Mouse (Mus musculus) monocyte, adult 2 months (primary cell): ENCODE measurements at regions not wholly inside any gene's neighbourhood (a gene's known extent, or its start where the extent isn't known, plus 50 kb on each side); places are given as distances from the start of the nearest gene placed in this dataset.

ENCODE experiments used
- DNase-seq, 2 experiments: peaks; one replicate each; pipeline ENCODE4 v3.0.0; 2022; ENCODE audit warnings: low spot score in 2 of 2, low read depth in 1 of 2

DNA sequence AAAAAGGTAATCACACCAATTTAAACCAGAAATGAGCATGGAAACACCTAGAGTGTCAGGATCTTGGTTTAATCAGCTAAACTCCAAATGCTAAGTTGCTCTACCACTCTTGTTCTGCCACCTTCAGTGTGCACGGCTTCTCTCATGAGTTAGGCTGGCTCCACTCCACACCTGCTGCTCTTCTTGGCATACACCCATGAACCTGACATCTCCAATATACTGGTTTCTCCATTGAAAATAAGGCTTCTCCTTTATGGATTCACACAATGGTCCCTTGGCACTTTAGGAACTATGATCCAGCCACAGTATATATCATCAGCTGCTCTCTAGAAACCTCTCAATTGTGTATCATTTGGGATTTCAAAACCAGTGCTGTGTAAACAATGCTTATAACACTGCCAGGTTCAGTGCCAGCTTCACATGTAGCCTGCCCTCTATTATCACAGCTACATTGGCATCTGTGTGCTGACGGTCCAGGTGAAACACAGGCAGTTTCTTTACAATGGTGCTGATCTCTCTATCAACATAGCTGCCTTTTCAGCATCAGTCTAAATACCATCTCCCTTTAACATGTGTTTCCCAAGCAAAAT is 579.6 kb downstream of the Cenpc1 start:
- DNase-seq, result no peak

DNA sequence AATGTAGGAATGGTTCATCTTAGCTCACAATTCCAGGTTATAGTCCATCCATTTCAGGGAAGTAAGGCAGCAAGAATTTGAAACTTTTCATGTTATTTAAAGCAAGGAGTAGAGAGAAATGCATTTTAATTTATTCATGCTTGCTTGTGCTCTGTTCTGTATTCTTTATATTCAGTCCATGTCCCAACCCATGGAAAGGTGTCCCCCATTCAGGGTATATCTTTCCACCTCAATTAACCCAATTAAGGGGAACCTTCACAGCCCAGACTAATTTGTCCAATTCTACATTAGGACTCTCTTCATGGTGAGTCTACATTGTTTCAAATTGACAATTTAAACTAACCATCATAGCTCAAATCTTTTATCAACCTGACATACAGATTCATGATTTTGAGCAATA is 580.2 kb downstream of the Cenpc1 start:
- no peak for DNase-seq

DNA sequence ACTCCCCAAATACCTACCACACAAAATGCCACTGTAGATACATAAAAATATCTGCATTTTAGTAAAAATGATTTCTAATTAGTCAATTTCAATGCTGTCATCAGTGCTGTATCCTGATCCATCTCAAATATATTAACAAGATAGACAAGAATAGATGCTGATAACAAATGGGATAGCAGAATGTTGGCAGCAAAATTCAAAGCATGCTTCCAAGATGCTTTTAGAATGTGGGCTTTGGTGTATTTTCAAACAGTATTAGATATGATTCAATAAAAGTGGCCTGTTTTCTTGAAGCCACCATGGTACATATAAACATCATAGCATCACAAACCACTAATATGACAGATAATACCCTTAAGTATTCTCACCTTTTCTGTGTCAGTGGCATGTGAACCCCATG is 597.6 kb downstream of the Cenpc1 start:
- DNase-seq, result no peak

DNA sequence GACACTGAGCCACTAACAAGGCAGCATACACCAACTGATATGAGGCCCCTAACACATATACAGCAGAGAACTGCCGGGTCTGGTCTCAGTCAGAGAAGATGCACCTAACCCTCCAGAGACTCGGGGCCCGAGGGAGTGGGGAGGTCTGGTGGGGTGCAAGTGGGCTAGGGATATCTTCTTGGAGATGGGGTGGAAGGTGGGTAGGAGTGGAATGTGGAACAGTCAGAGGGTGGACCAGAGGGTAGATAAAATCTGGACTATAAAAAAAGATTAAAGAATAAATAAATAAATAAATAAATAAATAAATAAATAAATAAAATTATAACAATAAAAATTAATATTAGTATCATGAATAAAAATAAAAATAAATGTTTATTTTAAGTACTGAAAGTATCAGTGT is 598.2 kb downstream of the Cenpc1 start:
- no peak for DNase-seq
